Mouse (Mus musculus) layer of hippocampus, adult 11-12 months (tissue): Measurements from ENCODE around the gene Asic1.
"Not testable (repeated sequence)": the region's sequence is repeated elsewhere in the genome, so short reads cannot be mapped to it uniquely, and the experiment has no call there.

Source experiments
- DNase-seq: peaks from one replicate; pipeline ENCODE4 v3.0.0; 2022; ENCODE audit warnings: low spot score

Asic1 gene

GRCm38 (mm10) chr15:99663964-99664599, 6.1 kb upstream of the Asic1 start:
- DNase-seq: peak; percentile 59

GRCm38 (mm10) chr15:99664600-99665451, 5.3 kb upstream of the Asic1 start:
- peak; percentile 74 for DNase-seq

GRCm38 (mm10) chr15:99667544-99667943, 2.6 kb upstream of the Asic1 start:
- no peak for DNase-seq

- DNase-seq: peak; percentile 78
Measured at GRCm38 (mm10) chr15:99668881-99669280, 1.3 kb upstream of the Asic1 start.

GRCm38 (mm10) chr15:99669392-99669791, 776 bp upstream of the Asic1 start:
- no peak for DNase-seq

GRCm38 (mm10) chr15:99670964-99671670, 949 bp downstream of the Asic1 start:
- DNase-seq: no peak

- DNase-seq: no peak
Measured at GRCm38 (mm10) chr15:99671783-99672182, 1.6 kb downstream of the Asic1 start.

GRCm38 (mm10) chr15:99674866-99675265, 4.7 kb downstream of the Asic1 start:
- DNase-seq: no peak

- no peak for DNase-seq
Measured at GRCm38 (mm10) chr15:99677089-99677488, 6.9 kb downstream of the Asic1 start.

GRCm38 (mm10) chr15:99678063-99678800, 8.1 kb downstream of the Asic1 start:
- DNase-seq: no peak

- no peak for DNase-seq
Measured at GRCm38 (mm10) chr15:99679008-99679407, 8.8 kb downstream of the Asic1 start.

GRCm38 (mm10) chr15:99682880-99683279, 12.7 kb downstream of the Asic1 start:
- DNase-seq: no peak

- no peak for DNase-seq
Measured at GRCm38 (mm10) chr15:99684156-99684555, 14.0 kb downstream of the Asic1 start.

- peak; percentile 71 for DNase-seq
Measured at GRCm38 (mm10) chr15:99688712-99689111, 18.5 kb downstream of the Asic1 start.

- no peak for DNase-seq
Measured at GRCm38 (mm10) chr15:99690924-99691323, 20.8 kb downstream of the Asic1 start.

- DNase-seq: no peak
Measured at GRCm38 (mm10) chr15:99691976-99692375, 21.8 kb downstream of the Asic1 start.

- no peak for DNase-seq
Measured at GRCm38 (mm10) chr15:99697309-99697708, 27.1 kb downstream of the Asic1 start.

- DNase-seq: no peak
Measured at GRCm38 (mm10) chr15:99698533-99699085, 28.4 kb downstream of the Asic1 start.

- DNase-seq: no peak
Measured at GRCm38 (mm10) chr15:99699715-99700114, 29.5 kb downstream of the Asic1 start.

- no peak for DNase-seq
Measured at GRCm38 (mm10) chr15:99700219-99701106, 30.3 kb downstream of the Asic1 start.

GRCm38 (mm10) chr15:99701640-99701998, 31.5 kb downstream of the Asic1 start:
- DNase-seq: not testable (repeated sequence)
